Mouse (Mus musculus): ENCODE measurements around the gene Gm6351. TPM values are rescaled to one million over a fixed set of nuclear protein-coding genes. Genes with fewer than 3 reads are reported as not detected.

Gm6351 gene
- not detected for polyA plus RNA-seq (2014; fragmentation: Illumina TruSeq; extraction: RNeasy Lipid Tissue Mini Kit (QIAGEN cat#74804); ENCODE audit: insufficient read depth, low read depth, low replicate concordance)

GRCm38 (mm10) chr5:94076085-94076484, at the start of gene Gm6351:
TSS of gene Gm6351 (plus strand) at chr5:94076385.

DNA sequence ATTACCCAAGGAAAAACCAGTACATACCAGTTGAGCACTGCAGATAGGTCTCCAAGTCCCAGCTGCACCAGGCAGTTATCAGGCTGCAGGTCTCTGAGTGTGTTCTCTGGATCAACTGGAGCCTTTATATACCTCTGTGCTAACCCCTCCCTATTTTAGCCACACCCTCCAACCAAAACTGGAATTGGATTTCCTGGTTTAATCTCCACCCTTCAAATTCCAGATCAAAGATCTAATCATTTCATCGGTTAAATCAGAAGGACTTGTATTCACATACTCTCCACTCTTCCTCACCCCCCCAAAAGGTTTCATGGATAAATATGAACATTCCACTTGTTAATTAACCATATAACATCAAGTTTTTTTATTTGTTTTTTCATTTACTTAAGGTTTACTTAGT, 5.7 kb upstream of the Gm6351 start, which contains the start of gene BC061212:
Gene BC061212 (minus strand): TSS at position 101 of the 400 bp plus-strand sequence.

Other genes starting within 250 kb of the Gm6351 start
- gene Gm7792, start 232.6 kb upstream of the Gm6351 start, polyA plus RNA-seq (2014; fragmentation: Illumina TruSeq; extraction: RNeasy Lipid Tissue Mini Kit (QIAGEN cat#74804); ENCODE audit: insufficient read depth, low read depth, low replicate concordance), result not detected
- gene Gm16429, start 147.3 kb upstream of the Gm6351 start, polyA plus RNA-seq (2014; fragmentation: Illumina TruSeq; extraction: RNeasy Lipid Tissue Mini Kit (QIAGEN cat#74804); ENCODE audit: insufficient read depth, low read depth, low replicate concordance), result not detected
- gene BC061212, start 5.8 kb upstream of the Gm6351 start, polyA plus RNA-seq (2014; fragmentation: Illumina TruSeq; extraction: RNeasy Lipid Tissue Mini Kit (QIAGEN cat#74804); ENCODE audit: insufficient read depth, low read depth, low replicate concordance), result not detected
- gene Gm3106, start 141.6 kb downstream of the Gm6351 start, polyA plus RNA-seq (2014; fragmentation: Illumina TruSeq; extraction: RNeasy Lipid Tissue Mini Kit (QIAGEN cat#74804); ENCODE audit: insufficient read depth, low read depth, low replicate concordance), result not detected
- not detected for gene A430089I19Rik, start 230.4 kb downstream of the Gm6351 start, polyA plus RNA-seq (2014; fragmentation: Illumina TruSeq; extraction: RNeasy Lipid Tissue Mini Kit (QIAGEN cat#74804); ENCODE audit: insufficient read depth, low read depth, low replicate concordance)
- not detected for gene Gm6502, start 238.1 kb downstream of the Gm6351 start, polyA plus RNA-seq (2014; fragmentation: Illumina TruSeq; extraction: RNeasy Lipid Tissue Mini Kit (QIAGEN cat#74804); ENCODE audit: insufficient read depth, low read depth, low replicate concordance)